Mouse (Mus musculus): ENCODE data around the gene Utp15. TPM values are rescaled to one million over a fixed set of nuclear protein-coding genes. Genes with fewer than 3 reads are reported as not detected.

Utp15 gene
- polyA plus RNA-seq, 1 experiment, result 0.23 TPM

DNA sequence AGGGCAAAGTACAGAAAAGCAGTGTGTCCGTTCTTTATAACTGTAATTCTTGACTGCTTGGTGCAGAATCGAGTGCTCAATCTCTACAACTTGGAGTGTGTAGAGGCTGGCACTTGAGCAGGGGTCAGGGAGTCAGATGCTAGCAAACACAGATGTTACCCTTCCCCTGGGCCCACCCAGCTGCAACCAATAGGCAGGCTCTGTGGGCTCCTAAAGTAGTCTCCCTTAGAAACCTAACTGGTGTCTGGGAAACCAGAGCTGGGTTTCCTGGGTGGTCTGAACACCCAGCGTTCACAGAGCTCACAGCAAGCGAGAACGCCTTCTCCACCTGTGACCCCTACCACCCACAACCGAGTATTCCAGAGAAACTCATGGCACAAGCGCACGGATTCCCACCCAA, 57.7 kb downstream of the Utp15 start:
- Histone ChIP-seq H3K4me3 (replicated peaks) (peak overlapping the region; percentile 64), H3K36me3 (ENCODE audit: control insufficient read depth) (no peaks in the 10 kb centered on the region), H3K27me3 (ENCODE audit: control insufficient read depth) (peaks cover 62% of the 10 kb centered on the region), H3K9me3 (ENCODE audit: control insufficient read depth, low read length) (no peaks in the 10 kb centered on the region), H3K4me1 (ENCODE audit: control insufficient read depth) (peaks cover 14% of the 10 kb centered on the region)
- TF ChIP-seq GATA1 (IDR thresholded peaks at IDR 0.05; ENCODE audit: low read length) (no peak), TAL1 (IDR thresholded peaks at IDR 0.05; ENCODE audit: low read length) (no peak)

- Histone ChIP-seq H3K36me3 (ENCODE audit: control insufficient read depth) (no peaks in the 10 kb centered on the region), H3K4me3 (replicated peaks) (no peak overlapping the region), H3K4me1 (ENCODE audit: control insufficient read depth) (peaks cover 14% of the 10 kb centered on the region), H3K9me3 (ENCODE audit: control insufficient read depth, low read length) (no peaks in the 10 kb centered on the region), H3K27me3 (ENCODE audit: control insufficient read depth) (peaks cover 62% of the 10 kb centered on the region)
- TF ChIP-seq GATA1 (IDR thresholded peaks at IDR 0.05; ENCODE audit: low read length) (no peak), TAL1 (IDR thresholded peaks at IDR 0.05; ENCODE audit: low read length) (no peak)
These were observed 58.5 kb downstream of the Utp15 start for GRCm38 (mm10) chr13:98204371-98204770.

DNA sequence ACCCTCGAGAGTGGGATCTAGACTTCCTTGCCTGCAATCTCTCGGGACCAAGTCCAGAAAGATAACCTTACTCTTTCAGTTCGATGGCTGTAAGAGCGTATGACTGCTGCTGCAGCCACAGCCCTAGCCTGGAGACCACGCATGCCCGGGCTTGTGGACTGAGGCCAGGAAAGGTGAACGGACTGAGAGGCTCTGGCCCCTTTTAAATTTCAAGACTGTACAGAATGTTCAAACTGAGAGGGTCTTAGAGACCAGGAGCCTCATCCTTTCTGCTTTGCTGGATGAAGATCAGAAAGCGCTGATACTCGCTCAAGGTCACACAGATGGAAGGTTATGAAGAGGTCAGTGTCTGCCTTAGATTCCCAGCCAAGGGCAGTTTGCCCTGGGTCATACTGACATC, 61.4 kb downstream of the Utp15 start:
- no peak for TF ChIP-seq GATA1 (IDR thresholded peaks at IDR 0.05; ENCODE audit: low read length)
- TF ChIP-seq TAL1 (IDR thresholded peaks at IDR 0.05; ENCODE audit: low read length), result no peak
- Histone ChIP-seq H3K4me3 (replicated peaks) (no peak overlapping the region), H3K27me3 (ENCODE audit: control insufficient read depth) (peaks cover 41% of the 10 kb centered on the region), H3K4me1 (ENCODE audit: control insufficient read depth) (peaks cover 11% of the 10 kb centered on the region), H3K36me3 (ENCODE audit: control insufficient read depth) (no peaks in the 10 kb centered on the region), H3K9me3 (ENCODE audit: control insufficient read depth, low read length) (no peaks in the 10 kb centered on the region)

Other genes with a start within 250 kb of the Utp15 start
- 0.01 and 0.07 TPM in 2 replicates for gene Arhgef28, start 56.6 kb downstream of the Utp15 start, polyA plus RNA-seq (2012)
- gene Ankra2, start within 50 bp of the Utp15 start, polyA plus RNA-seq (2012), result 0.93 and 1.0 TPM in 2 replicates
- not detected in 2 replicates for gene Gm21976, start 16.8 kb upstream of the Utp15 start, polyA plus RNA-seq (2012)
- gene Btf3, start 54.0 kb upstream of the Utp15 start, polyA plus RNA-seq (2012), result 12.9 and 15.8 TPM in 2 replicates
- not detected in 2 replicates for gene Foxd1, start 91.2 kb upstream of the Utp15 start, polyA plus RNA-seq (2012)
- 0.30 and 0.32 TPM in 2 replicates for gene Gm10320, start 229.0 kb upstream of the Utp15 start, polyA plus RNA-seq (2012)

Data from erythroblast, embryonic 14.5 days (primary cell).